Mouse (Mus musculus): ENCODE measurements around the gene Masp1.

DNA sequence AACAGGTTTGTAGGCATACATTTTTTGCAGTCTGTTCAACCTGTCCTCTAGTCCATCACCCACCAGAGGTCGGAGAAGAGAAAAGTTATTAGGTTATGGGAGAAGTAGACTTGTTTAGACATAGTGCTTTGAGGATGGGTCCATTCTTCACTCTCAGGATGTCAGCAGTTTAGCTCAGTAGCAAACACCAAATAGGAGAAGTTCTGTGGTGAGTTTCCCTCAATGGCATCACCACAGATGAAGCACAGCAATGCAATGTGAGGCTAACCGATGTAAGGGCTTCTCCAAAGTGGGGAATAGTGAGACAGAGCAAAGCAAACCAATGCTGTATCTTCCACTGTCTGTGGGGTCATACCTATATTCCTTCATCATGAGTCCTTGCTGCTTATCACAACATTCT, 37.1 kb upstream of the Masp1 start:
- no peak for TF ChIP-seq POLR2A (IDR thresholded peaks at IDR 0.05; ENCODE audit: low read depth, low read length)
- TF ChIP-seq CTCF (conservative IDR thresholded peaks at IDR 0.05; ENCODE audit: insufficient read depth, insufficient read length, low read depth, low read length) = no peak

All from kidney, adult 2 months (tissue).